Mouse (Mus musculus) forelimb bud, embryonic 11.5 days (tissue): ENCODE measurements around the gene Sgsm2.
"Not testable (repeated sequence)": the region's sequence is repeated elsewhere in the genome, so short reads cannot be mapped to it uniquely, and the experiment has no call there.

ENCODE experiments used
- DNase-seq: peaks from one replicate; pipeline ENCODE4 v3.0.0-alpha.2; 2012; ENCODE audit warnings: low read depth, low spot score

Gene Sgsm2

DNA sequence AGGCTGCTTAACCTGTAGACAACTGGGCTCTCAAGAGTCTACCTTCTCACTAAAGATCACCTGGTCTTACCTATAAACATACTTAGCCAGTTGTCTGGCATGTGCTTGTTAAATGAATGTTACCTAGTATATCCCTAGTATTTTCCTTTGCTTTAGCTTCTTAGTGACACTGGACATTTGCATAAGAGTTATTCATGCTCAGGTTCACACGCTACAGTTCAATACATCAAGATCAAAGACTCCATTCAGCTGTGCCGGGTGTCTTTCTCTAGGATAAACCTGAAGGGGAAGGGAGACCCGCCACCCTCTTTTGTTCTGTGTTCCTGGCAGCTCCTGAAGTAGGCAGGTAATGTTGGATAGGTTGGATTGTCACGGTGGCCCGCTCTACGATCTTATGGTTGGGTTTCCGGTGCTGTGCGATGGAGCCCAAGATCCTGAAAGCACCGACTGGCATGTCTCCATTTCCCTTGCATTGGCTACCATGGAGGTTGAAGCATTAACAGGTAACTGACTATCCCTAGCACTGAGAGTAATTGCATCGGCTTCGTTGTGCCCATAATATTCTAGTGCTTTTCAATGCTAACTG, 67.8 kb downstream of the Sgsm2 start:
- no peak for DNase-seq

DNA sequence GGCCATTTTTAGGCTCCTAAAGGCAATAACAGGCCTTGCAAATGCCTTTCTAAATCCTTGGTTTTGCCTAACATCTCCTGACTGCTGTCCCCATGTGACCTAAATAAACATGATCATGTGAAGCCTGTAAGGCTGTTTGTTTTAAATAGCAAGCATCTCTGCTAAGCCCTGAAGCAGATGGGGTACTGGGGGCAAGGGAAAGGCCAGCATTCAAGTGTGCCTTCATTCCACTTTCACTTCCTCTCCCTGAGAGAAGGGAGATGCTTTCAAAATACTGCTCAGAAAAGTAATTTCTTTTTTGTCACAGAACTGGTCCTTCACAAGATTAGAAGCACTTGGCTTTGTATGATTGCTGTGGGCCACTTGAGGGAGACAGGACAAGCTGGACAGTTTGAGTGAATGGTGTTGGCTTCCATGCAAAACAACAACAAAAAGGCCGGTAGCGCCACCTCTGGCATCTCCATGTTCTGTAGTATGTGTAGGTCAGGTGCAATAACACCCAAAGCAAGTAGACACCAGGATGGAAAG, 68.4 kb downstream of the Sgsm2 start:
- no peak for DNase-seq

- DNase-seq, result no peak
Observed at GRCm38 (mm10) chr11:74827791-74828403, 69.0 kb downstream of the Sgsm2 start.

DNA sequence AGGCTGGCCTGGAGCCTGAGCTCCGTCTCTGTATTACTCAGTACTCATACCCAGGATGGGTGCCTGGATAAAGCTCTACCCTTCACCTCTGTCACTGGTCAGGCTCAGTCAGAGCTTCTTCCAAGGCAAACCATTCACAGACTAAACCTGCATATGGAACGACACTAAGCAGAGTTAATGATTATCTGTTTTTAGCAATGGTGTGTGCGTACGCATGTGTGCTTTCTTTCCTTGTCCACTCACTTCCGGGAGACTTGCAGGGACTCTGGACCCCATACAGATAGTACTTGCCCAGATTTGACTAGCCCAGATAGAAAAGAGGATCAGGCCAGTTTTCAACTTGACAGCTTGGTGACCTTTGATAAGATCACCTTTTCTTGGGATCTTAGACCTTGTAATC, 70.2 kb downstream of the Sgsm2 start:
- no peak for DNase-seq

- no peak for DNase-seq
Observed at GRCm38 (mm10) chr11:74826151-74826550, 70.7 kb downstream of the Sgsm2 start.

GRCm38 (mm10) chr11:74822746-74823440, 74.0 kb downstream of the Sgsm2 start:
- DNase-seq, result no peak

GRCm38 (mm10) chr11:74821463-74821862, 75.4 kb downstream of the Sgsm2 start:
- no peak for DNase-seq

DNA sequence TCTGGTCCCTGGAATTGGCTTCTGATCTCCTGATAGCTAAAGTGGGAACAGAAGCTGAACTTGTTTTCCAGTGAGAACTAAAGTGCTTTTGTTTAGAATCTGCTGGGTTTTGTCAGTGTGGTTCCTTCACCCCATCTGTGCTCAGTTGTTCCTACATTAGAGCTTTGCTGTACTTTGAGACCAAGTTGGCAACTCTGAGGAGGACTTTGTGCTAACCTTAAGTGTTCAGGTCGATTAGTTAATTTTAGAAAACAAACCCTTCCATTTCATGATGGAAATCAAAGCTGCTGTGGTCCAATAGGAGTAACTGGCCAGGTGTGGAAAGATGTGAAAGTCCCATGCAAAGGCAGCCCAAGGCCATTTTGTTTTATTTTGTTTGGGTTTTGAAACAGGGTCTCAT, 75.9 kb downstream of the Sgsm2 start:
- DNase-seq, result no peak

- no peak for DNase-seq
Observed at GRCm38 (mm10) chr11:74815795-74816194, 81.1 kb downstream of the Sgsm2 start.

DNA sequence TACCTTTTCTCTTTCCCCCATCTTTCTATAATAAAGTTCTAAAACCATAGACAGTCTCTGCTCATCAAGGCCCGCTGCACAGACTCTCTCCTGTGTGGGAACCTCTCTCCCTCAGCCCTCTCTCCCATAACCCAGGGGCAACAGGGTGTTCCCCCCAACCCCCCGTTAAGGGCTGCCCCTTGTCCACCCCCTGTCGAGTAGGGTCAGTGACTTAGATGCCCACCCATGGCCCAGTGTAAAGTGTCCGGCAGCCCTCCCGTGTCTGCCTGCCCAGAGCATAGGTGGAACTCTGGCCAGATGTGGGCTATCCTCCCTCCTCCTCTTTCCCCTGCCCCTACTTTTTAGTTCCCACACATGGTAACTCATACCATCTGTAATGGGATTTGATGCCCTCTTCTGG, 85.3 kb downstream of the Sgsm2 start:
- DNase-seq, result no peak

GRCm38 (mm10) chr11:74811027-74811426, 85.8 kb downstream of the Sgsm2 start:
- not testable (repeated sequence) for DNase-seq

GRCm38 (mm10) chr11:74810134-74810533, 86.7 kb downstream of the Sgsm2 start:
- no peak for DNase-seq

DNA sequence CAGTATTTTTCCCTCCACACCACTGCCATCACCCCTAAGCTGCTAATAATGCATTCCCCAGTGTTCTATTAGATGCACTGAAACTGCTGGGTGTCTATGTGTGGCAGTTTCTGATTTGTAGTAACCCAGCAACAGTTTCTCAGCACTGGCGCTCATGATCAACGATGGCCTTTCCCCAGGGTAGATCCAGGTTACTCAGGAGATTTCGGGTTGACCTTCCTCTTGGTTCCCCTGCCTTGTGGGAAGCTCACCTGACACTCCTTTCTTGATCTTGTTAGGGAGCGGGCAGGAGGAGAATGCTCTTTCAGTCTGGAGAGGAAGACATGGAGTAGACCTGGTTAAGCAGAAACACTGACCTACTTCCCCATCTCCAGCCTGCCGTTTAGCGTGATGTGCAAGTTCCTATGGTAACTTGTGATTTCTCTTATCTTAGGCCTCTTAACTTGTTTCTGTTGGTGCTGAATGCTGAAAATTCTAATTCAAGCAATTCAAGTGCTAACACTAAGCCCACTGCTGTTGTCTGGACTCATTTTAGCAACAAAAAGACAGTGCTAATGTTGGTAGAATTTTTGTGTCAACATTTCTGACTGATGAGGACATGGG, 88.5 kb downstream of the Sgsm2 start:
- no peak for DNase-seq

DNA sequence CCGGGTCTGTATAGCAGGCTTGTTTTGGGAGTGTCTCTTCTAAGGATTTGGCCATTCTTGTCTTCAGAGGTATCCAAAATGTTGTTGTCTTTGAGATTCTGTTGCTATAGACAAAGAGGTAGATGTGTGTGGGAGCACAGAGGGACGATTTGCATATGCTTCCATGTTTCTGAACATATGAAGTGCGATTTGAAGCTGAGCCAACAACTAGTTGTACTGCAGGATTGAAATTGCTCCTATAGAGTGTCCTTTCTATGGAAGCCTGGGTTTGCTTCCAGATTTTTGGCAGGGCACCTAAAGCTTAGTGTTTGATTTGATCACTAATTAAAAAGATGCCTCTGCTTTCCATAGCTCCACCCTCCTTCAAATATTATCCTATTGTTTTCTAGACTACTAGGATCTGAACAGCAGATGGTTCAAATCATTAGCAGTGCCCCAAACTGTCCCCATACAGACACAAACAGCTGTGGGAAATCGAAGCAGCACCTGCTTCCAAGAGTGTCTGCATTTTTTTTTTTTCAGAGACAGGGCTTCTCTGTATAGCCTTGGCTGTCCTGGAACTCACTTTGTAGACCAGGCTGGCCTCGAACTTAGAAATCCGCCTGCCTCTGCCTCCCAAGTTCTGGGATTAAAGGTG, 89.5 kb downstream of the Sgsm2 start:
- DNase-seq, result no peak

DNA sequence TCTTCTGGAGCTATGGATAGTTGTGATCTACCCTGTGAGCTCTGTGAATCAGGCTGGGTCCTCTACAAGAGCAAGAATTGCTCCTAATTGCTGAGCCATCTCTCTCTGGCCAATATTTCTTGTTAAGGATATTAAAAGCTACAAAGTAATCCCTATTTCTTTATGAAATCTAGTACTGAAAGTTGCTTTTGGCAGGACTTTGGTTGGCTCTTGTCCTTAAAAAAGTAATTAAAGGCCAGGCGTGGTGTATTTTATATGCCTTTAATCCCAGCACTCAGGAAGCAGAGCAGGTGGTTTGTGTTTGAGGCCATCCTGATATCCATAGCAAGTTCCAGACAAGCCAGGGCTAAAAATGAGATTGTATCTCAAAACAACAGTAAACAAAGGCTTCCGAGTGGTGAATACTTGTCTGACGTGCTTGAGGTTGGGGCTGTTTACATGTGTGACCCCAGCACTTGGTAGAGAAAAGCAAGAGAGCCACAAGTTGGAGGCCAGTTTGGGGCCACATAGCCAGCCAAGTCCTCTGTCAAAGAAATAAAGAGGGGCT, 92.7 kb downstream of the Sgsm2 start:
- no peak for DNase-seq

- no peak for DNase-seq
Observed at GRCm38 (mm10) chr11:74800658-74801057, 96.2 kb downstream of the Sgsm2 start.
